Mouse (Mus musculus): ENCODE measurements at regions not wholly inside any gene's neighbourhood (a gene's known extent, or its start where the extent isn't known, plus 50 kb on each side); places are given as distances from the start of the nearest gene placed in this dataset.
A peak's percentile ranks its signal among the peaks of the same experiment; 100 is the strongest.

DNA sequence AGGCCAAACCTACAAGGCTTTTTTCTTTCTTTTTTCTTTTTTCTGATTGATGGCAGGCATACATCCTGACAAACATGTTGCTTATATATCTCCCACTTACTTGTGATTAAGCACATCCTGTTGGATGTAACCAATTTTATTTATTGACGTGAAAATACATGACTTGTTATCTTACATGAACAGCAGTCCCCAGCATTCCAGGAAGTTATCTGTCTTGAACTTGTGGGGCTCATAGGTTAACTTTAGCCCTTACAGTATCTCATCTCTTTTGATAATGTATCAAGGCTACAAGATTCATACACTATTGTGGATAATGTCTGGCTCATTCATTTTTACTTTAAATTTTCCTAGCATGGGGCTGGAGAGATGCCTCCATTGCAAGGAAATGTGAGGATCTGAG lies 852.0 kb upstream of the Agtr1b start:
- no peak for DNase-seq (ENCODE audit: low spot score)

DNA sequence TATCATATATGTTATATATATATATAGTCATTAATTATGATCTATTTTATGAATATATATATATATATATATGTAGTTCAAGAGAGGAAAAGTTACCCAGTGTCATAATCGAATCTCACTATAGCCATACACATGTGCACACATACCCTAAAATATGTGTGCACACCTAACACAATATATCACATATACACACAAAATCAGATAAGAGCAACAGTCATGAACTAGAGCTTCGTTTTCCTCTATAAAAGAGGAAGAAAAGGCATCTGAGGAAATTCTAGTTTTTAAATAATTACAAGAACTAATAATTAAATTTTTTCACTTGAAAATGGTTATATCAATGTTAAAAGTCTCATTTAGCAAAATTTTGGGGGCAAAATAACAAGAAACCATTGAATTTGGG lies 835.3 kb upstream of the Tbl1xr1 start:
- no peak for DNase-seq (ENCODE audit: low spot score)

DNA sequence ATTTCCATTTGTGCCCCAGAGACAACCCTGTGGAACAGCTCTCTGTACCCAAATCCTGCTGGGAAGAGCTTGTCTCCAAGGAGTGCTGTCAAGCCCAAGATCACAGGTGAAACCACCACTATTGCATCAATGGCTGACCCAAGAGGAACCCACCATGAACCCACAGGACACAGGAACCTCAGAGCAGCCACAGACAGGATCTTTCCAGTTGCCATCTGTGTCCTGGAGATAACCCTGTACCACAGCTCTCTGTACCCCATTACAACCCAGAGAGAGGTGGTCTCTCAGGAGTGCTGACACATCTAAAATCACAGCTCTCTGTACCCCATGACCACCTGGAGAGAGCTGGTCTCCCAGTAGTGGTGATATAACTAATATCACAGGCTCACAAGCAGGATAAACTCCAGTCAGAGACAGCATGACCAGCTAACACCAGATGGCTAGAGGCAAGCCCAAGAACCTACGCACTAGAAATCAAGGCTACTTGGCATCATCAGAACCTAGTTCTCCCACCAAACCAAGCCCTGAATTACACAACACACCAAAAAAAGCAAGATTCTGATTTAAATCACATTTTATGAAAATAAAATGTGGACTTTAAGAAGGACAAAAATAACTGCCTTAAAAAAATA lies 820.2 kb upstream of the Tbl1xr1 start:
- DNase-seq (ENCODE audit: low spot score): no peak

DNA sequence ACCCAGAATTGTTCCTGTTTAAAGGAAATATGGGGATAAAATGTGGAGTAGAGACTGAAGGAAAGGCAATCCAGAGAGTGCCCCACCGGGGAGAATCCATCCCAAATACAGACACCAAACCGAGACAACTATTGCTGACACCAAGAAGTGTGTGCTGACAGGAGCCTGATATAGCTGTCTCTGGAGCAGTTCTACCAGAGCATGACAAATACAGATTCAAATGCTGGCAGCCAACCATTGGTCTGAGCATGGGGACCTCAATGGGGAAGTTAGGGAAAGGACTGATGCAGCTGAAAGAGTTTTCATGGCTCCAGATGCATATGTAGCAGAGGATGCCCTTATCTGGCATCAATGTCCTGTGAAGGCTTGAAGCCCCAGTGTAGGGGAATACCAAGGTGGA lies 813.1 kb upstream of the Tbl1xr1 start:
- DNase-seq (ENCODE audit: low spot score): no peak

DNA sequence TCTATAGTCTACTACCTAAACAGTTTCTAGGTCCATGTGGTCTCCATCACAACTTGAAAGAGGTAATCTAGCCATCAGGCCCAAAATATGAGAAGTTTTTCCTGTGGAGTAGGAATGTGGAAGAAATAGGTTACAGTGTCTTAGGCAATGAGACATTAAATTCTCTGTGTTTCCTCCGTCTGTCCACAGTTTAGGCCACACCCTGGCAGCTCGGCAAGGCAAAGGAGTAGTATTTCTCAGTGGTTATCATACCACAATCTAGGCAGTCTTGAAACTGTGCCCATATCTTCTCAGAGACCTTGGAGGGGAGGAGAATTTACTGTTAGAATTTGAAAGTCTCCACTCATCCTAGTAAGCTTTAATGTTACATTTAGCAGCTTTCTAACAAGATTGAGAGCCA lies 811.0 kb upstream of the Tbl1xr1 start:
- no peak for DNase-seq (ENCODE audit: low spot score)

DNA sequence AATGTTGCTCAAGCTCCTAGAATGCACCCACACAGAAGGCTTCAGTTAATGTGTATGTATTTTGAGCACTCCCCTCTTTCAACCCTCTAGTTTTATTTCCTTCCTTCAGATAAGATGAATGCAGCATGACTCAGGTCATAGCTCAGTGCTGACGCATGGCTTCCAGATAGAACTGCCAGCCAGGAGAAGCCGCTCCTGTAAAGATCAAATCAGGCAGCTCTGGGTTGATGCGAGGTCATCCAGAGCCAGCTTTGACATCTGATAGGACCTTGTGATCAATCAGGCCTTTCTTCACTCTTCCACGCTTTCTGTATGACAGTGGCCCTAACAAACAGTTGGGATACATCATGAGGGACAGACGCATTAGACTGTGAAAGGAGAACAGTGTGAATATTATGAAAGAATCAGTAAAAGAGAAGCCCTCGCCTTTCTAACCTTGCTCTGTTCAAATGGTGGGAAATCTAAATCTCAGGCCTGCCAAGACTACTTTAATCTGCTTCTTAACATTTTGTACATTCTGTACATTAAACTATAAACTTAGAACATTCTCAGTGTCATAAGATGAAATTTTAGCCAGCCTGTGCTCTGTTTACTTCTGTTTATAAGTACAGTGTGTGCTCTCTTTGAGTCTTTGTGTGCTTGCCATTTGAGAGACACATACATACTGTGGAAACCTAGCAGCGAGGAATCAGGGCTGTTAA lies 807.9 kb upstream of the Tbl1xr1 start:
- DNase-seq (ENCODE audit: low spot score): no peak

DNA sequence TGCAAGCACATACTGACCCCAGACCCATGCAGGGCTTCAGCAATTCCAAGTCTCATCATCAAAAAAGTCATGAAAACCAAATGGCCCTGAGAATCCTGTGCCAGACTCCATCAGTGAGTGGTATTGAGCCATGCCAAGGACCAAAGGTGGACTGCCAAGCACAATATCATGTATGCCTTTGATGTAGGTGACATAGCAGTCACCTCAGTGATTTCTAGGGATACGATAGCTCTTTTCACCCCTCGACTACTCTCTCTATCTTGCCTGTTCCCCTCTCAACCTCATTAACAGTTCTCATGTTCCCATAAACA lies 807.4 kb upstream of the Tbl1xr1 start:
- no peak for DNase-seq (ENCODE audit: low spot score)

DNA sequence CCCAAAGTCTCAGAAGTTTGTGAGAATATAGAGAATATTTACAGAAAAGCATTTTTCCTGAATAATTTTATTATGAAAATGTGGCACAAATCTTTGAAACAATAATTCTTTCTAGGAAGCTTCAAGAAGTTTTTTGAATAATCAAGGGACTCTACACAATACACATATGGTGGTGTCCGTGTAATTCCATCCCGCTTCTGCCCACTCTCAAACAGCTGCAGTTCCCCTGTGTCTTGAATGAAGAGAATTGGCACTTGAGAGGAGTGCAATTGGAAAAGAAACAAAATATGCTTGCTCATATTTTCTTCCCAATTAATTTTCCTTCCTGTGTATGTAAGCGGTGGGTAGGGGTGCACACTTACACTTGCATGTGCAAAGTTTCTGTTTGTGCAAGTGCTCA lies 805.7 kb upstream of the Tbl1xr1 start:
- DNase-seq (ENCODE audit: low spot score): no peak

DNA sequence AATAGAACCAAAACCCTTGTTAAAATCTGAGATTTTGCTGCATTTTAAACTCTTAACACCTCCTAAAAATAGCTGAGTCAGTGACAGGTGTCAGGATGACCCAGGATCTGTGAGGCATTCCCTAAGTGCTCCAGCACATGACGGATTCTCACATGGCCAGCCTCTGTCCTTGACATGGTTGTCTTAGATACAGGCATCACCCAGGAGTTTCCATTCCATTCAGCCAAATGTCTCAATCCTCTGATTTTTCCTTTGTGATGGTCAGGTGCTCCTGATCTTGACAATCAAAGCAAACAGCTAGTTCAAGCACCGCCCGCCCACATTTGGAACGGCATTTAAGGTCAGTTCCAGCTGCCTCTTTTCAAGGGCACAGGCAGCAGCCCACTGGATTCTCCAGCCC lies 804.2 kb upstream of the Tbl1xr1 start:
- no peak for DNase-seq (ENCODE audit: low spot score)

DNA sequence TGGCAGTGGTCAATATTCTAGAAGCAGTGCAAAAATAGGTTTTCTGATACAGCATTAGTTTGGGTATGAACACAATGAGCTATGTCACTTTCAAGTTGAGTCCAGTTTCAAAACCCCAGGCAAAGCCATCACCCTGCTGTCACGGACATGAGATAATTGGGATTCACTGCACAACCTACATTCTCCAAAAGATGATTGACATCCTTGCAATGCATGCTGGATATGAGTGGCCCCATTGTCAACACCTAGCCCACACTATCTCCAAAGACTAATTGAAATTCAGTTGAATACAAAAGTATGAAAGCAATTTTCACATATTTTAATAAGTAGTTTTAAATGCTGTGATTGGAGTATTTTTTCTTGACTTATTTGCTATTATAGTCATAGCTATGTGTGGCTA lies 783.7 kb upstream of the Tbl1xr1 start:
- DNase-seq (ENCODE audit: low spot score): peak; percentile 13

DNA sequence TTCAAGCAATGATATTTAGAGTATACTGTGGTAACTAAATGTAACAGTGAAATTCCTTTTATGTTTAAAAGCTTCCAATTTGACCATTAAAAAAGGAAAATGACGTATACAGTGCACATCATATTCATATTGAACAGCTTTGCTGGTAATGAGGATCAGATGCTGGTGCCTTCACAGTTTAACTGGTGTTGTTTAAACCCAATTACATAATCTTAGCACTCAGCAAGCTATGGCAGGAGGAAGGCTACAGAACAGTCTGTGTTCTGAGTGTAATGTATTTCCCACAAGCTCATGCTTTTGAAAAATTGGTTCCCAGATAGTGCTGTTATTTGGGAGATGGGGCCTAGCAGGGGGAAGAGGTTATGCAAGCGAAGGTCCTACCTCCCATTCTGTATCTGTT lies 783.1 kb upstream of the Tbl1xr1 start:
- no peak for DNase-seq (ENCODE audit: low spot score)

DNA sequence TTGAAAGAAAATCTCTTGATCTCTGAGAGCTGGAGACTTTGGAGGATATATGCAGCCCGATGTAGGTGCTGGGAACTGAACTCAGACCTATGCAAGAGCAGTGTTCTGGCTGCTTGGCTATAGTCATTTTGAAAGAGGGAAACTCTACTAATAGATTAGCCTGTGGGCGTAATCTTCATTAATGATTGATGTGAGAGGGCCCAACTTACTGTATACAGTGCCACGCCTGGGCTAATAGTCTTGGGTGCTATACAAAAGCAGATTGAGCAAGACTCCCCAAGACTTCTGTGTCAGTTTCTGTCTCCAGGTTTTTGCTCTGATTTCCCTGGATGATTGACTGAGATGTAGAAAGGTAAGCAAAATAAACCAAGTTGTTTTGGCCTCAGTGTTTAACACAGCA lies 781.7 kb upstream of the Tbl1xr1 start:
- DNase-seq (ENCODE audit: low spot score): no peak

DNA sequence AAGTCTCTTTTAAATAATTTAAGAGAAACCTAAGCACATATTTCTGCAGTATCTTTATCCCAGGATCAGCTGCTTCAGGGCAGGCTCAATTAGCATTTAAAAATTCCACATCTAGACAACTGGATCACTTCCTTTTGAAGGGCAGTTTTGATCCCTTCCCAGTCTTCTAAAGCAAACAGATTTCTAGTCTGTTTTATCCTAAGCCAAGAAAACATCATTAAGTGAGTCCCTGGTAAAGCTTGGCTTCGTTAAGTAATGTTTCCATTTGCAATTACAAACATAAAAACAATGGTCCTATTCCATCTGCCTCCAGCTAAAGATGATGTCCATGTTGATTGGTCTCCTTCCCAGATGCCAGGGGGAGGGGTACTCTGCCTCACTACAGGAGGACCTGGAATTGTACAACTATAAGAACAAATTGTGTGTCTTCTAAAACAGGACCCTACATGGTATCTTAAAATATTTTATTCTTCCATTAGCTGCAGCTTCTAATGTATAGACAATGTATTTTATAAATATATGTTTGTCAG lies 779.8 kb upstream of the Tbl1xr1 start:
- DNase-seq (ENCODE audit: low spot score): no peak

DNA sequence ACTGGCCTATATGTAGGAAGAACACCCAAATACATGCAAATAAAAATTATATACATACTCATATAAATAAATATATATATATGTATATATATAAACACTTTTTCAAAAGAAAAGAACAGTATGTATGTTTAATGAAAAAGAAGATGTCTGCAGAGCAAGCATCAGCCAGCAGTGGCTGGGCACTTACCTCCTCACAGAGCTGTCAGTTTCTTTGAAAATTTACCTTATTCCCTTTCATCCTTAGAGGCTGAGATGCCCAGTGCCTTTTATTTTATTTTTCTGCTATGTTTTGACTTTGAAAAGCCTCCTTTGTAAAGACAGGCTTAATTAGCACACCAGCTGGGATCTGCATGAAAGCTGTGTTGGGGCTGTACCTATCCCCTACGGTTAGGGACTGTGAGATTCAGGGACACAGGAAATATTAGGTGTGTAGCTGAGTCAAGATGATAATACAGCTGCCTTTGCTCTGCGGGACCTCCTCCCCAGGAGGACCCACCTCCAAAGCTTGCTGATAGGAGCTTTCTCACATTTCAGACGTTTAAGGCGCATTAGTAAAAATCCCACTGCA lies 751.0 kb upstream of the Tbl1xr1 start:
- no peak for DNase-seq (ENCODE audit: low spot score)

DNA sequence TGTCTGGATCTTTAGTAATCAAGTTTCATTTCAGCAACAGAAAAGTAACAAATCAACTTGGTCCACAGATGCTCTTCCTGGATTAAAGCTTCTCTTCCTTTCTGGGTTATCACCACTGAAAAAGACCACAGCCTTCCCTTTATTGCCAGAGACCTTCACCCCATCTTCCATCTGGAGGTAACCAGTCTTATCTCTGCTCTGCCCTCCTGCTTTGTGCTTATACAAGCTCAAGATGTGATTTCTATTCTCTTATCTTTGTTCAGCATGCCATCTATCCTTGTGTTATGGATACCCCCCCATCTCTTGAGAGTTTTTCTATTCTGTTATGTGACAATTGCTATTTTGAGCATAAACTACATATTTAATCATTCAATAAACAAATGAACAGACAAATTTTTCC lies 734.5 kb upstream of the Tbl1xr1 start:
- no peak for DNase-seq (ENCODE audit: low spot score)

DNA sequence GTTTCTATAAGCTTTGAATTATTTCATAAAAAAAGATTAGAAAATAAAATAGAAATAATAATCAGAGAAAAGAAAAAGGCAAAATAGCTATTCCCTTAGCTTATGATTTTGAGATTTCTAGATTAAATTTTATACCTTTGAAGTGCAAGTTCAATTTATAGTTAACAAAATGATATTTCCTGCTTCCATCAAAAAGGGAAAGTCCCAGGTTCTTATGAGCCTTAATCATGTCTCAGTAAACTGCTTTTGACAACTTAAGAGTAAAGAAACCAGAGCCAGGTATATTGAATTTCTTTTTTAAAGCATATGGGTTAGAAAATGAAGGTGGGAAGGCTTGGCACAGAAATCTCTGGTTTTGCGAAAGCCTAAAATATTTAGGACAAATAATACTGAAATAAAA lies 733.4 kb upstream of the Tbl1xr1 start:
- DNase-seq (ENCODE audit: low spot score): no peak

DNA sequence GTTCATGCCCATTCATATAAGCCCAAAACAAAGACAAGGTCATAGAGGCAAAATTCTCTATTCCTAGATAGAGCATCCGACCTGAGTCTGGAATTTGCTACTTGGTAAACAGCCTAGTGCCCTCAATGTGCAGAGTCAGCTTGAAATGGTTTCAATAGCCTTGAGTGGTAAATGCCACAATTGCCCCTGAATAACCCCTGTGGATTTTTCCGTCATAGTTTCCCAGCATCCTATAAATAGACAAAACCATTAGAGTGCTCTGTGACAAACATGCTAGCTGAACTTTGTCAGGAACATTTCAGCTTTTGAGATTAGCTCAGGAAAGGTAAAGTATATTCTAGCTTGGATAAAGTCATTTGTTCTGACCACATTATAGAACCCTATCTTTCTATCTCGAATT lies 727.0 kb upstream of the Tbl1xr1 start:
- DNase-seq (ENCODE audit: low spot score): no peak

DNA sequence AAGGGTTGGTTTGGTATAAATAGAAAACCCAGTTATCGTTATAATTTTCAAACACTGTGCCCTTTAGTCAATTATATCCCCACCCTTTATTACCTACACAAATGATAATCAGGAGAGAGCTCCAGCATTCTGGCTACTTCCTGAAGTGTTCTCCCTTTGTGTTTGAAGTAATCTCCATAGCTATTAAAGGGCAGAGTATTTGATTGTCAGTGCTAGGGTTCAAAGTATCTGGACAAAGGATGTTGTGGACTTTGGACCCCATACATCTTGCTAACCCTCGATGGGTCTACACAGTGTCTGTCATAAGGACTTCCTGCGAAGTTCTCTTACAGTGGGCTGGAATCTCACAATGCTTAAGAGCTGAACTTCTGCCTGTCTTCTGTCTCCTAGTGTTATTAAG lies 720.3 kb upstream of the Tbl1xr1 start:
- no peak for DNase-seq (ENCODE audit: low spot score)

DNA sequence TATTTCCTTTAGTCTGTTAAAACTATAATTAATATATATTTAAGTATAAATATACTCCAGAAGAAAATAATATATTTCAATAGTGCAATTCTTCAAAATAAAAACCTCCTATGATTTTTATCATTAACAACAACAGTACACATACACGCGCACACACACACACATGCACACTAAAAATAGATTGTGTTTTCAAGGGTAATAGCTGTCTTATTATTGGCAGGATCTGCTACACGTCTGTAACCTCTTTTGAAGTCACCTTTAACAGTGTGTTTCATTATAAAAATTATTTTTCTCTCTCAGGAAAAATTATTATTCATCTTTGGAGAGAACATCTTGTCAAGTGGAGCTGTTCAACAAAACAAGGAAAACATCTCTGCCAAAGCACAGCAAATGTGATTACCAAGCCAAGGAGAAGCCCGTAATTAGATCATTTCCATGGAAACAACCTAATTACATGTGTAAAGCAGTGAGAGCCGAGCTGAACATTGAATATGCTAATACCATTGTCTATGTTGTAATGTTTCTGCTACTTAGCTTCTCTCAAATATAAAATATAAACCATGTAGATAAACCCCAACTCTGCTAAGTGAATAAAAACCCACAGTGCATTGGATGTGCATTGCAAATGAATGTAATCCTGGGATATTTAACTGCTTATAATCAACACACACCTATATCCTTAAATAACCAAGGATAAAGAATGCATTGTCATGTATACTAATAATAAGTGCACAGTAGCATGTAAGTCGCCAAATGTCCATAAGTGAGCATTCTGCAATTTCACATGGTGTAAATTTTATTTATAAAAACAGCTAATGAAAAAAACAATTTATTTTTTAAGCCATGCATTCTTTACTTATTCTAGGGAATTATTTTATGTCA lies 719.4 kb upstream of the Tbl1xr1 start:
- DNase-seq (ENCODE audit: low spot score): peak; percentile 67

DNA sequence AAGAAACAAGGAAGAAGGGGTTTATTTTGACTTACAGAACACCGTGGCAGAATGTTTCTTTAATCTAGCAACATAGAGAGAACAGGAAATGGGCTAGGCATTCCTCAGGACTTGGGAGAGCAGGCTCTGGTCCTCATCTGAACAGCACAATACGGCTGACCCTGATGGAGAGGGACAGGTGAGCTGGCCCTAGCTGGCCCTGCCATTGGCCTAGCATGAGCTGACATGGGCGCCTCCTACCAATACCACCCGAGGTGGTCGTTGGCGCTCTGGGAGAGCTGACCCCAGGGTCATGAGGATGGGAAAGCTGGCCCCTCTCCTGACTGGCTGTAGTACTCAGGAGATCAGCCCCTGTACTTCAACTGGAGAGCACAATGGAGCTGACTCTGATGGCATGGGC lies 718.4 kb upstream of the Tbl1xr1 start:
- no peak for DNase-seq (ENCODE audit: low spot score)

DNA sequence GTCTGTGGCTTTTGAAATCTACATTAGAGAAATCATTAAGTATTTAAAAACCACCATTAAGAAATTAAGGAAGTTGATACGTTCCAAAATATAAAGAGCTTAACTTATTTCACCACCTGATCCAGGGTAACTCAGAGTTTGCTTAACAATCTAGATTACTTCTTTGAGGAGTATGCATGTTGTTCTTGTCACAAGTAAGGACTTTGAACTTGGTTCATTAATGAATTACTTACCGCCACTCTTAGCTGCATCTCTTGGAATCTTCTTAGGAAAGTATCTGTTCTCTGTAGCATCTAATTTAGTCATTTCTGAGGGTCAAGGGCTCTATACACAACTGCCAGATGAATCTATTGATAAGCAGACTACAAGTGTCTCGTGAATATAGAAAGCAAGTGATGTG lies 715.4 kb upstream of the Tbl1xr1 start:
- no peak for DNase-seq (ENCODE audit: low spot score)

DNA sequence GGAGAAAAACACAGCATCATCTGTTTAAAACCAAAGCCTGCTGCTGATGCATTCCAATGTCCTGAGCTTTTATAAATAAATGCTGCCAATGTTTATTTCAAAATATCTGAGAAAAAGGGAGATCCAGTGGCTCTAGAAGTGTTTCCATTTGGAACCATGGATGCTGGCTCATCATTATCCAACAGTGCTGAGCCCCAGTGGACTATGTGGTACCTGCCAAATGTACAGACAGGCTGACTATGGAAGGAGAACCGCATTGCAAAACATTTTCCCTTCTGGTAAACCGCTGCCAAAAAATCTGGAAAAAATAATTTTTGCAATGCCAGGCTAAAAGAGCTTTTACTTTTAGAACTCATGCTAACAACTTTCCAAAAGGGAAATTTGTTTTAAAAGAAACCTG lies 696.6 kb upstream of the Tbl1xr1 start:
- no peak for DNase-seq (ENCODE audit: low spot score)

DNA sequence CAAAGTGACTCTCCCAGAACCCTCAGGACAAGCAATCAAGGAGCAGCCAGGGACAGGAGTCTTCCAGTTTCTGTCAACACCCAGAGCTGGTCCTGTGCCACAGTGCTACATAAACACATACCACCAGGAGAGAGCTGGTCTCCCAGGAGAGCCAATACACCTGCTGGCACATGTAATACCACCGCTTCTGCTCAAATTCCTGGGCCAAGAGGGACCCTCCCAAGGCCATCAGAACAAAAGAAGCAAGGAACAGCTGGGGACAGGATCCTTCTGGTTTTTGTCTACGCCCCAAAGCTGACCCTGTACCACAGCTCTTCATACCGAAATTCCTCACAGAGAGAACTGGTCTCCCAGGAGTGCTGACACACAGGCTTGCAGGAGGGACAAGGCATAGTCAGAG lies 695.4 kb upstream of the Tbl1xr1 start:
- no peak for DNase-seq (ENCODE audit: low spot score)
